Mouse (Mus musculus) bone marrow macrophage, adult 2 months (primary cell): ENCODE measurements around the gene Zfp185.

Source experiments
- CTCF ChIP-seq: IDR thresholded peaks from 2 replicates; pipeline ENCODE4 v1.5.1; 2012; ENCODE audit warnings: low read depth, mild to moderate bottlenecking, low read length, moderate library complexity
- POLR2A ChIP-seq: IDR thresholded peaks from 2 replicates; pipeline ENCODE4 v1.6.1; 2012; ENCODE audit warnings: mild to moderate bottlenecking, low read depth, low read length, borderline replicate concordance

- TF ChIP-seq CTCF: no peak
- TF ChIP-seq POLR2A: no peak
Measured at GRCm38 (mm10) chrX:72953464-72953863, 33.7 kb upstream of the Zfp185 start.
